24 mouse cellular contexts compared by ENCODE assay signal in the genomic region with DNA sequence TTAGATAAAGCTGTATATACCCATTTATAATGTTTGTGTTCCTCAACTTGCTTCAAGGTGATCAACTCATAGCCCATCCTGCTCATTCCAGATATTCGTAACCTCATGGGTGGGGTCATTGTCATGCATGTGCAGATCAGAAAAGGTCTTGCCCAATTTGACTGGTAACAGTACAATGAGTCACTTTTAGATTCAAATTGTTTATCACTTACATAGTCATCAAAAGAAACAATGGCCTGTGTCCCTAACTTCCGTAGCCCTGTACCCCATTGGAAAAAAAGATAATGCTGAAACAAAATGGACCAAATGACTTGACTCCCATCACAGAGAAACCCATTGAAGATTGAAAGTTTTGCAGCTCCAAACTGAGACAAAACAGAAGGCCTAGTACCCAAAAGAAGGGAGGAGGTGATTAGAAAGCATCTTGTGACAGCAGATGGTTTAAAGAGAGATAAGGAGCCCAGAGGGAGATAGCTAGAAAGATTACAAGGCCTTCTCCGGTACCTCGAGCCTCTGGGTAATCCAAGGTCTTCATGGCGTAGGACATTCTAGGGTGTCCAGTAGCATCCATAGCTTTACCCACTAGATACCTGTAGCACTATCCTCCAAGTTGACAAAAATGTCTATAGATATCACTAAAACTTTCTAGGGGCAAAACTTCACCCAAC. TPM values are rescaled to one million over a fixed set of nuclear protein-coding genes. Genes with fewer than 3 reads are reported as not detected.
DNase-seq lines count a peak whose midpoint lies in the region; ATAC-seq and TF ChIP-seq lines count a peak whose summit lies in the region.
"Had no signal": no experiment of that assay in that cellular context is flagged by ENCODE, and none has a peak within 500 bp of the region (broad histone marks: within the 10 kb centered on the region; RNA-seq: fewer than 3 reads in every experiment).

No protein-coding gene starts in this region.

- H3K4me1 ChIP-seq in G1E (ENCODE audit: insufficient read depth, low read depth, low read length): peaks cover 12% of the 10 kb centered on the region; the same call in 1 of the 2 replicates
- peaks cover 16% of the 10 kb centered on the region for H3K4me1 ChIP-seq in liver, embryonic 15.5 days (replicated peaks)
- H3K4me1 ChIP-seq: embryonic facial prominence, embryonic 12.5 days; embryonic facial prominence, embryonic 15.5 days; hindbrain, embryonic 12.5 days; hindbrain, embryonic 15.5 days had no signal

- TF ChIP-seq CTCF in G1E (IDR thresholded peaks at IDR 0.05; ENCODE audit: low read depth, low read length): no peak
- no peak for TF ChIP-seq CTCF in layer of hippocampus, adult 2 months (conservative IDR thresholded peaks at IDR 0.05)

- H3K27ac ChIP-seq in liver, embryonic 15.5 days (replicated peaks): 0 out of 2 replicates have a peak overlapping the region, but pooled peaks have one; percentile 38
- H3K27ac ChIP-seq in layer of hippocampus, adult 2 months: no peak overlapping the region
- H3K27ac ChIP-seq: embryonic facial prominence, embryonic 12.5 days; embryonic facial prominence, embryonic 15.5 days; gastrocnemius, adult 2 months; hindbrain, embryonic 12.5 days; hindbrain, embryonic 15.5 days had no signal

- H3K36me3 ChIP-seq in G1E (replicated peaks): no peaks in the 10 kb centered on the region
- H3K36me3 ChIP-seq in liver, embryonic 15.5 days (replicated peaks): no peaks in the 10 kb centered on the region
- H3K36me3 ChIP-seq: embryonic facial prominence, embryonic 12.5 days; embryonic facial prominence, embryonic 15.5 days; hindbrain, embryonic 12.5 days; hindbrain, embryonic 15.5 days had no signal

- no peak overlapping the region for H3K4me2 ChIP-seq in liver, embryonic 15.5 days
- H3K4me2 ChIP-seq: embryonic facial prominence, embryonic 12.5 days; embryonic facial prominence, embryonic 15.5 days; heart, embryonic 11.5 days; hindbrain, embryonic 12.5 days; hindbrain, embryonic 15.5 days had no signal

- WGBS in liver, embryonic 15.5 days (ENCODE audit: insufficient replicate concordance): 50% methylated on average over 5 of the region's 5 CpGs

- no peak overlapping the region for H3K9ac ChIP-seq in liver, embryonic 15.5 days
- H3K9ac ChIP-seq: embryonic facial prominence, embryonic 12.5 days; embryonic facial prominence, embryonic 15.5 days; forebrain, postnatal 0 days; hindbrain, embryonic 12.5 days; hindbrain, embryonic 15.5 days had no signal

- peak; percentile 74 for DNase-seq in ES-CJ7 (ENCODE audit: low read depth, low spot score)
- no peak for DNase-seq in G1E (ENCODE audit: low spot score)
- DNase-seq in ZHBTc4 (ENCODE audit: low read depth, low spot score): peak; percentile 53
- DNase-seq in kidney, postnatal 10 days: no peak
- no peak for DNase-seq in layer of hippocampus, adult 2 months (ENCODE audit: low spot score in 2 of 2)
- DNase-seq in cerebellum, postnatal 4 days (ENCODE audit: low spot score in 2 of 2): no peak
- DNase-seq: adrenal gland, adult 2 months; adrenal gland, postnatal 25 days; cerebellum, adult 18-20 months; cerebellum, adult 9-10 months; cerebellum, postnatal 14 days; forebrain, postnatal 0 days; gastrocnemius, adult 2 months; gastrocnemius, postnatal 14 days; heart, adult 11 months had no signal

- H3K4me3 ChIP-seq in G1E (ENCODE audit: low read depth, low read length): no peak overlapping the region
- no peak overlapping the region for H3K4me3 ChIP-seq in liver, embryonic 15.5 days (replicated peaks)
- no peak overlapping the region for H3K4me3 ChIP-seq in layer of hippocampus, adult 2 months
- H3K4me3 ChIP-seq: embryonic facial prominence, embryonic 12.5 days; embryonic facial prominence, embryonic 15.5 days; gastrocnemius, adult 2 months; hindbrain, embryonic 12.5 days; hindbrain, embryonic 15.5 days had no signal

- H3K27me3 ChIP-seq in G1E (ENCODE audit: insufficient read depth, low read length): no peaks in the 10 kb centered on the region
- no peaks in the 10 kb centered on the region for H3K27me3 ChIP-seq in liver, embryonic 15.5 days
- H3K27me3 ChIP-seq: embryonic facial prominence, embryonic 12.5 days; embryonic facial prominence, embryonic 15.5 days; hindbrain, embryonic 12.5 days; hindbrain, embryonic 15.5 days had no signal

- no peaks in the 10 kb centered on the region for H3K9me3 ChIP-seq in G1E (replicated peaks)
- no peaks in the 10 kb centered on the region for H3K9me3 ChIP-seq in liver, embryonic 15.5 days (replicated peaks)
- H3K9me3 ChIP-seq: embryonic facial prominence, embryonic 12.5 days; embryonic facial prominence, embryonic 15.5 days; hindbrain, embryonic 12.5 days; hindbrain, embryonic 15.5 days had no signal

- peak; percentile 54 for ATAC-seq in G1E (ENCODE audit: extremely low read depth, insufficient number of reproducible peaks, low FRiP score, poor library complexity, severe bottlenecking)
- peak; percentile 40; the same call in 1 of the 2 replicates for ATAC-seq in liver, embryonic 15.5 days (ENCODE audit: insufficient read depth)
- no peak for ATAC-seq in megakaryocyte progenitor cell, adult 5-6 weeks (replicated peaks; ENCODE audit: poor library complexity)
- ATAC-seq: CD4-positive, CD25-positive, alpha-beta regulatory T cell, adult 4 months; forebrain, embryonic 14.5 days; forebrain, postnatal 0 days had no signal

RNA-seq across cellular contexts. Expression of a gene that starts 9.4 kb away (rescaled TPM):
- 6.0 and 17.1 TPM in 2 replicates for total RNA-seq in G1E (2014; fragmentation: Nextera tagmentation)
- 11.0 and 16.8 TPM in 2 replicates for total RNA-seq in G1E (2017)
- polyA plus RNA-seq in G1E (2012): 1.3 and 1.8 TPM in 2 replicates
- 7.9 and 8.1 TPM in 2 replicates for polyA plus RNA-seq in liver, embryonic 15.5 days (2015; fragmentation: Nextera tagmentation; extraction: Ambion mirVana)
- total RNA-seq in megakaryocyte progenitor cell, adult 5-6 weeks (2015): 1.5 and 1.7 TPM in 2 replicates
- 1.5 and 2.9 TPM in 2 replicates for total RNA-seq in megakaryocyte progenitor cell, adult 5-6 weeks (2017)
- total RNA-seq in layer of hippocampus, adult 2 months (2021): 10 to 100 TPM; 28.6 to 31.0 TPM

RNA-seq across cellular contexts. Expression of a gene that starts 32.1 kb away (rescaled TPM):
- total RNA-seq in G1E (2014; fragmentation: Nextera tagmentation) (91.6 and 100 TPM in 2 replicates), G1E (2017) (91.5 and 104 TPM in 2 replicates)
- 4.1 and 6.2 TPM in 2 replicates for polyA plus RNA-seq in G1E (2012)
- 14.4 and 14.5 TPM in 2 replicates for polyA plus RNA-seq in liver, embryonic 15.5 days (2015; fragmentation: Nextera tagmentation; extraction: Ambion mirVana)
- total RNA-seq in megakaryocyte progenitor cell, adult 5-6 weeks (2015): 68.0 and 68.9 TPM in 2 replicates
- 114 and 142 TPM in 2 replicates for total RNA-seq in megakaryocyte progenitor cell, adult 5-6 weeks (2017)
- total RNA-seq in layer of hippocampus, adult 2 months (2021): 1 to 10 TPM; 7.6 to 8.8 TPM

Comparison
In these comparisons a context has a peak if more than half of its experiments do, and no peak if none do; other contexts are left out.
1. DNase-seq: peak in ES-CJ7 (single experiment) and ZHBTc4 (single experiment); none in G1E (single experiment), kidney, postnatal 10 days (single experiment), layer of hippocampus, adult 2 months (0 of 2) and cerebellum, postnatal 4 days (0 of 2).
2. RNA of a gene that starts 32.1 kb away (total RNA-seq): 68.0 to 142 TPM in megakaryocyte progenitor cell, adult 5-6 weeks and 91.5 to 104 TPM in G1E; 7.6 to 8.8 TPM in layer of hippocampus, adult 2 months; every median in the first group is over 4 times any median in the second.